Mouse (Mus musculus) lung, postnatal 10 days (tissue): ENCODE measurements around the gene Sbds.

Experiments used
- DNase-seq: peaks from one replicate; pipeline ENCODE4 v3.0.0; 2021

Gene Sbds

DNA sequence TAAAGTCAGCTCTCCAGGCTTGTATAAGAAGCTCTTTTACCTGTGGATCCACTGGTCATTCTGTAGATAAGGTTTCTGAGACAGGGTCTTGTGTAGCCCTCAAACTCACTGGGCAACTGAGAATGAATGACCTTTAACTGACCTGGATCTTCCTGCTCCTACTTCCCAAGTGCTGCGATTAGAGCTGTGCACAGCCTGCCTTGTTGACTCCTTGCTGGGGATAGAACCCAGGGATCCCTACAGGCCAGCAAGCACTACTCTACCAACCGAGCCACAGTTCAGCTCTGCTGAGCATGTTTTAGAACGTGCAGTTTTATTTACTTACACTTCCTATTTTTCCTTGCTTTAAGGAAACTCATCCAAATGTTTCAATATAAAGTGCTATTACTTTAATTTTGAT is 57.9 kb downstream of the Sbds start:
- DNase-seq: no peak

DNA sequence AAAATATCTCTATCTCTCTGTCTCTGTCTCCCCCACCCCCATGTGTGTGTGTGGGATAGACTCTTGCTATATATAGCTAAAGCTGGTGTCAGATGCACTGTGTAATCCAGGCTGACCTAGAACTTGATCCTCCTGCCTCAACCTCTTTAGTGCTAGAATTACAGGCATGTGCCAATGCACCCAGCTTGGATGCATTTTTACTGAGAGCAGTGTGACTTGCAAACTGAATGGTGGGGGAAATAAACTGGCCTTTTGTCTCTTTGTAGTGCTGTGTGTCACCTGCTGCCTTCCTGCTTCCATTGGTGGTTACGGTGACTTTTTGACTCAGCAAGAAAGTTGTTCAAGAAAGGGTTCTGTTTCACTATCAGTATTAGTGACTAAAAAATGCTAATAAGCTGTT is 59.0 kb downstream of the Sbds start:
- no peak for DNase-seq
